Mouse (Mus musculus): ENCODE measurements at regions not wholly inside any gene's neighbourhood (a gene's known extent, or its start where the extent isn't known, plus 50 kb on each side); places are given as distances from the start of the nearest gene placed in this dataset.
"Not testable (repeated sequence)": the region's sequence is repeated elsewhere in the genome, so short reads cannot be mapped to it uniquely, and the experiment has no call there.

DNA sequence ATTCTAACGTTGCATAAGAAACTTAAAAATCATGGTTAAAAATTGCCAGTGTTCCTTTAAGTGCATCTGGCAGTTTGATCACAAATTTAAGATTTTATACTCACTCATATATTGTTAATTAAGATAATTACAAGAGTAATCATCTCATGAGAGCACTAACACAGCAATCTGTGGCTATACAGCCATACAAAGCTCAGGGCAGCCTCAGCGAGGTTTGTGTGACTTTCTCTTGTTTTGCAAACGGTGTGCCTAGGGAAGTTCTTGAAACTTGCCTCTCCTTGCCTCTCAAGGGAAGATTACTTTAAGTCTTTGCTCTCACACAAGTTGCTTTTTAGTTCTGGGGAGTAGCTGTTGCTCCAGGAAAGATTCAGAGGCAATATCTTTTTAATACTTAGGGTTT lies 58.1 kb upstream of the Slc1a4 start:
- DNase-seq (ENCODE audit: low spot score) = no peak
- no peaks in the 10 kb centered on the region for H3K36me3 ChIP-seq (replicated peaks)
- H3K4me3 ChIP-seq (ENCODE audit: low read depth, low read length) = no peak overlapping the region

DNA sequence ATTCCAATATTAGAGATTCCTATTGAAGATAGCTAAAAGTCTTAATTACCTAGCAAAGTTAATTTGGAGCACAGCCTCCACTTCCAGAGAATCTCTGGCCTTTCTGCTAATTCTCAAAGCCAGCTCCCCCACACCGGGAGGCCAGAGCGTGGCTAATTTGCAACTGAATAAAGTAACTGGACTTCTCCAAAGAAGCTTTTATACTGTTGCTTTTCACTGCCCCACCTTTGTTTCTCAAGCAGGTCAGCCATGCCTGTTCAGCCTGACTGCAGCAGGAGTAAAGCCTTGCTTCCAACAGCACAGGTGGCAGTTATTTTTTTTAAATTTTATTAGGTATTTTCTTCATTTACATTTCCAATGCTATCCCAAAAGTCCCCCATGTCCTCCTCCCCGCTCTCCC lies 60.8 kb upstream of the Slc1a4 start:
- H3K4me1 ChIP-seq (ENCODE audit: insufficient read depth, low read depth, low read length); ATAC-seq (ENCODE audit: extremely low read depth, insufficient number of reproducible peaks, low FRiP score, poor library complexity, severe bottlenecking); DNase-seq (ENCODE audit: low spot score); H3K4me3 ChIP-seq (ENCODE audit: low read depth, low read length); H3K9me3 ChIP-seq (replicated peaks); H3K36me3 ChIP-seq (replicated peaks): not testable (repeated sequence)
- peaks cover 18% of the 10 kb centered on the region for H3K27me3 ChIP-seq (ENCODE audit: insufficient read depth, low read length)

More for the DNA sequence above, 58.1 kb upstream of the Slc1a4 start:
- no peaks in the 10 kb centered on the region for H3K9me3 ChIP-seq (replicated peaks)
- ATAC-seq (ENCODE audit: extremely low read depth, insufficient number of reproducible peaks, low FRiP score, poor library complexity, severe bottlenecking) = no peak
- H3K27me3 ChIP-seq (ENCODE audit: insufficient read depth, low read length) = peaks cover 4% of the 10 kb centered on the region
- TF ChIP-seq POLR2AphosphoS5 (IDR thresholded peaks at IDR 0.05; ENCODE audit: insufficient replicate concordance, low read depth, low read length) = no peak
- no peaks in the 10 kb centered on the region for H3K4me1 ChIP-seq (ENCODE audit: insufficient read depth, low read depth, low read length)

DNA sequence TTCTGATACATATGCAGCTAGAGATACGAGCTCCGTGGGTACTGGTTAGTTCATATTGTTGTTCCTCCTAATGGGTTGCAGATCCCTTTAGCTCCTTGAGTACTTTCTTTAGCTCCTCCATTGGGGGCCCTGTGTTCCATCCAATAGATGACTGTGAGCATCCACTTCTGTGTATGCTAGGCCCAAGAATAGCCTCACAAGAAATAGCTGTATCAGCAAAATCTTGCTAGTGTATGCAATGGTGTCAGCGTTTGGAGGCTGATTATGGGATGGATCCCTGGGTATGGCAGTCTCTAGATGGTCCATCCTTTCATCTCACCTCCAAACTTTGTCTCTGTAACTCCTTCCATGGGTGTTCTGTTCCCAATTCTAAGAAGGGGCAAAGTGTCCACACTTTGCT lies 61.3 kb upstream of the Slc1a4 start:
- not testable (repeated sequence) for ATAC-seq (ENCODE audit: extremely low read depth, insufficient number of reproducible peaks, low FRiP score, poor library complexity, severe bottlenecking)

GRCm38 (mm10) chr11:20395848-20396203 lies 63.3 kb upstream of the Slc1a4 start:
- Histone ChIP-seq H3K27me3 (ENCODE audit: insufficient read depth, low read length) (peaks cover 27% of the 10 kb centered on the region), H3K36me3 (replicated peaks) (no peaks in the 10 kb centered on the region), H3K9me3 (replicated peaks) (no peaks in the 10 kb centered on the region), H3K4me3 (ENCODE audit: low read depth, low read length) (no peak overlapping the region), H3K4me1 (ENCODE audit: insufficient read depth, low read depth, low read length) (no peaks in the 10 kb centered on the region)
- DNase-seq (ENCODE audit: low spot score) = no peak
- TF ChIP-seq GATA1 (IDR thresholded peaks at IDR 0.05; ENCODE audit: borderline replicate concordance, low read length) (no peak), TAL1 (conservative IDR thresholded peaks at IDR 0.05; ENCODE audit: low read depth, low read length) (no peak), CTCF (IDR thresholded peaks at IDR 0.05; ENCODE audit: low read depth, low read length) (no peak), GATA2 (IDR thresholded peaks at IDR 0.05; ENCODE audit: borderline replicate concordance, low read depth, low read length) (no peak), POLR2AphosphoS5 (IDR thresholded peaks at IDR 0.05; ENCODE audit: insufficient replicate concordance, low read depth, low read length) (no peak)
- no peak for ATAC-seq (ENCODE audit: extremely low read depth, insufficient number of reproducible peaks, low FRiP score, poor library complexity, severe bottlenecking)

More for the DNA sequence above, 61.3 kb upstream of the Slc1a4 start:
- not testable (repeated sequence) for DNase-seq (ENCODE audit: low spot score); H3K4me3 ChIP-seq (ENCODE audit: low read depth, low read length); H3K36me3 ChIP-seq (replicated peaks); H3K9me3 ChIP-seq (replicated peaks); H3K4me1 ChIP-seq (ENCODE audit: insufficient read depth, low read depth, low read length)
- H3K27me3 ChIP-seq (ENCODE audit: insufficient read depth, low read length) = peaks cover 18% of the 10 kb centered on the region

GRCm38 (mm10) chr11:20396204-20396848 lies 63.8 kb upstream of the Slc1a4 start:
- H3K9me3 ChIP-seq (replicated peaks) = no peaks in the 10 kb centered on the region
- no peak overlapping the region for H3K4me3 ChIP-seq (ENCODE audit: low read depth, low read length)
- peaks cover 24% of the 10 kb centered on the region for H3K27me3 ChIP-seq (ENCODE audit: insufficient read depth, low read length)
- no peaks in the 10 kb centered on the region for H3K36me3 ChIP-seq (replicated peaks)
- no peak for DNase-seq (ENCODE audit: low spot score)
- H3K4me1 ChIP-seq (ENCODE audit: insufficient read depth, low read depth, low read length) = no peaks in the 10 kb centered on the region
- no peak for ATAC-seq (ENCODE audit: extremely low read depth, insufficient number of reproducible peaks, low FRiP score, poor library complexity, severe bottlenecking)
- TF ChIP-seq GATA1 (IDR thresholded peaks at IDR 0.05; ENCODE audit: borderline replicate concordance, low read length) (no peak), POLR2AphosphoS5 (IDR thresholded peaks at IDR 0.05; ENCODE audit: insufficient replicate concordance, low read depth, low read length) (no peak), GATA2 (IDR thresholded peaks at IDR 0.05; ENCODE audit: borderline replicate concordance, low read depth, low read length) (no peak), CTCF (IDR thresholded peaks at IDR 0.05; ENCODE audit: low read depth, low read length) (no peak), TAL1 (conservative IDR thresholded peaks at IDR 0.05; ENCODE audit: low read depth, low read length) (no peak)

DNA sequence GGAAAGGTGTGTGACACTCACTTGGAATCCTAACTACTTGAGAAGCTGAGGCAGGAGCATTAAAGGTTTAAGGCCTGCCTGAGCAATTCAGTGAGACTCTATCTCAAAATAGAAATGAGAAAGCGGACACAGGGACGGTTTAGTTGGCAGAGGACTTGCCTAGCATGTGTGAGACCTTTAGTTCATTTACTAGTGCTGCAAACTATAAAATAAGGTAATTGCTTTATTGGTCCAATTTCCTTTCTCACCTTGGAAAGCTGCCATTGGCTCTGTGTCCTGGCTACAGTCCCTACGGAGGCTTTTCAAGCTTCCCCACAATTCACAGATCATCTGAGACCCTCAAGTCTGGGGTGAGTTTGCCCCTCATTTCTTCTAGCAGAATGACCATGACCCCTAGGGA lies 64.4 kb upstream of the Slc1a4 start:
- Histone ChIP-seq H3K36me3 (replicated peaks) (no peaks in the 10 kb centered on the region), H3K4me1 (ENCODE audit: insufficient read depth, low read depth, low read length) (no peaks in the 10 kb centered on the region), H3K4me3 (ENCODE audit: low read depth, low read length) (no peak overlapping the region), H3K27me3 (ENCODE audit: insufficient read depth, low read length) (peaks cover 22% of the 10 kb centered on the region), H3K9me3 (replicated peaks) (no peaks in the 10 kb centered on the region)
- TF ChIP-seq GATA1 (IDR thresholded peaks at IDR 0.05; ENCODE audit: borderline replicate concordance, low read length) (no peak), TAL1 (conservative IDR thresholded peaks at IDR 0.05; ENCODE audit: low read depth, low read length) (no peak), GATA2 (IDR thresholded peaks at IDR 0.05; ENCODE audit: borderline replicate concordance, low read depth, low read length) (no peak), CTCF (IDR thresholded peaks at IDR 0.05; ENCODE audit: low read depth, low read length) (no peak), POLR2AphosphoS5 (IDR thresholded peaks at IDR 0.05; ENCODE audit: insufficient replicate concordance, low read depth, low read length) (no peak)
- DNase-seq (ENCODE audit: low spot score) (no peak), ATAC-seq (ENCODE audit: extremely low read depth, insufficient number of reproducible peaks, low FRiP score, poor library complexity, severe bottlenecking) (no peak)

GRCm38 (mm10) chr11:20400302-20401234 lies 68.1 kb upstream of the Slc1a4 start:
- no peak for ATAC-seq (ENCODE audit: extremely low read depth, insufficient number of reproducible peaks, low FRiP score, poor library complexity, severe bottlenecking)
- no peaks in the 10 kb centered on the region for H3K4me1 ChIP-seq (ENCODE audit: insufficient read depth, low read depth, low read length)
- H3K27me3 ChIP-seq (ENCODE audit: insufficient read depth, low read length) = peaks cover 30% of the 10 kb centered on the region

More at GRCm38 (mm10) chr11:20400302-20401234, 68.1 kb upstream of the Slc1a4 start:
- H3K4me3 ChIP-seq (ENCODE audit: low read depth, low read length) = no peak overlapping the region
- no peaks in the 10 kb centered on the region for H3K36me3 ChIP-seq (replicated peaks)
- no peaks in the 10 kb centered on the region for H3K9me3 ChIP-seq (replicated peaks)
- TF ChIP-seq POLR2AphosphoS5 (IDR thresholded peaks at IDR 0.05; ENCODE audit: insufficient replicate concordance, low read depth, low read length) (no peak), TAL1 (conservative IDR thresholded peaks at IDR 0.05; ENCODE audit: low read depth, low read length) (no peak), CTCF (IDR thresholded peaks at IDR 0.05; ENCODE audit: low read depth, low read length) (peak; percentile 42)
- peak; percentile 39 for DNase-seq (ENCODE audit: low spot score)

All from G1E (cell line).